Mouse (Mus musculus): ENCODE measurements around the gene Klk1b22.
"Not testable (repeated sequence)": the region's sequence is repeated elsewhere in the genome, so short reads cannot be mapped to it uniquely, and the experiment has no call there.

Gene Klk1b22

DNA sequence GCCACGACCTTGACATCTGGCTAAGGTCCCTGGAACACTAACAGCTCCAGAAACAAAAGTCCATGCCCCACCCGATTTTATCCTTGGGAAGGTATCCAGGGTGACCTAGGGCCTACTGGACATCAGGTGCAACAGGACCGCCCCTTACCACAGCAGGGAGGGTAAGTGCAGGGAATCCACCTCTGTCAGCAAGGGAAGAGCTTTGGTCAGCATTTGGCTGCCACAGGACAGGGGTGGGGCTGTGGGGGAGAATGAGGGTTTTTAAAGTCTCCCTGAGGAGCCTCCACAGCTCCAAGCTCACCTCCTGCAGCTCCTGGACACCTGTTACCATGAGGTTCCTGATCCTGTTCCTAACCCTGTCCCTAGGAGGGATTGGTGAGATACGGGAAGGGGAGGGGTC lies at the start of gene Klk1b22:
Gene Klk1b22, plus strand, starts transcription at position 301 of the 400 bp plus-strand sequence.
- DNase-seq (ENCODE audit: low spot score): peak; percentile 0

DNA sequence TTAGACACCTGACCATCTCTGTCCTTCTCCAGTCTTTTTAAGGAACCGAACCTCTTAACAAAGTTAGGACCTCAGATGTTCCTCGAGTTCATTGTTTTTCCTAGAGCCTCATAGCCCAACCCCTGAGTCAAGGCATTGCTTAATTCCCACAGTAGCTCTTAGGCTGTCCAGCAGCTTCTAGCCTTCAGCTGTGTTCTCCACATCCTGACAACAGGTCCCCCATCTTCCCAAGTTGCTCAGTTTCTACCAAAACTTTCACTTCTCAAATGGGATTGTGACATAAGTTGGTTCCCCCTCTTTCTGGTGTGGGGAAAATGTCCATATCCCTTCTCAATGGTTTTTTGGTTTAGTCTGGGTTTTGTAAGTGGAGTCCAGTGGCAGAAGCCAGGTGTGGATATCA lies 40.4 kb upstream of the Klk1b22 start:
- DNase-seq (ENCODE audit: low spot score): no peak

GRCm38 (mm10) chr7:44077703-44078102 lies 34.8 kb upstream of the Klk1b22 start:
- no peak for DNase-seq (ENCODE audit: low spot score)

DNA sequence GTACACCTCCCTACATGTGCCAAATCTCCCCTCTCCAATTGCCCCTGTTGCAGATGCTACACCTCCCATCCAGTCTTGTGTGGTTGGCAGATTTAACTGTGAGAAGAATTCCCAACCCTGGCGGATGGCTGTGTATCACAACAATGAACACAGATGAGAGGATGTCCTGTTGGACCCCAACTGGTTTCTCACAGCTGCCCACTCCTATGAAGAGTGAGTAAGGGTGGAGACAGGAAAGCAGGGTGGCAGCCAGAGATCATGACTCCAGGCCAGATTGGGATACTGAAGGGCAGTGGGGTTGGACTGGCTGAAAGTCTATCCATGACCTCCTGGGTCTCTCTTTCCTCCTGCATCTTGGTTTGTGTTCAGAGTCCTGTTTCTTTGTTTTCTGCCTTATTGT lies 16.4 kb upstream of the Klk1b22 start:
- DNase-seq (ENCODE audit: low spot score): no peak

GRCm38 (mm10) chr7:44102028-44102427 lies 10.4 kb upstream of the Klk1b22 start, which contains the start of gene Klk1b21:
Gene Klk1b21 (plus strand): TSS chr7:44102328.
- not testable (repeated sequence) for DNase-seq (ENCODE audit: low spot score)

DNA sequence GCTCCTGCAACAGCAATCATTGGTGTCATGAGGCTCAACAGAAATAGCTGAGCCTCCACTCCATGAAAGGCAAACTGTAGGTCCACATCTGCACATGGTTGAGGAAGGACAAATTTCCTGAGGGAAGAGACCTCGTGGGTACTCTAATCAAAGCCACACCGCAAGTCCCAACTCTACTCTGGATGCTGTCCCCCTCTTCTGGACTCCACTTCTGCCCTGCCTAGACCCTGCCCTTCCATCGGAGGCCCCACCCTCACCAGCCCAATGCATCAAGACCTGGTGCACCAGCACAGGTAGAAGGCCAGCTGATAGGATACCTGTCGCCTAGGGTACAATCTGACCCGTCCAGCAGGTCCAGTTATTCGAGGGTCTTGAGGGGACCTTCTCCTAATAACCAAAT lies 11.0 kb downstream of the Klk1b22 start:
- DNase-seq (ENCODE audit: low spot score): no peak

GRCm38 (mm10) chr7:44136467-44136866 lies 24.0 kb downstream of the Klk1b22 start, which contains the start of gene Klk1b16:
Gene Klk1b16 (plus strand): TSS chr7:44136767.
- DNase-seq (ENCODE audit: low spot score): no peak
